Mouse (Mus musculus) frontal cortex, postnatal 25 days (tissue): ENCODE data around the gene Kyat1.

Experiments used
- DNase-seq, 2 experiments: peaks; one replicate each; pipeline ENCODE4 v3.0.0; 2022; ENCODE audit warnings: low spot score in 2 of 2

Kyat1 gene

DNA sequence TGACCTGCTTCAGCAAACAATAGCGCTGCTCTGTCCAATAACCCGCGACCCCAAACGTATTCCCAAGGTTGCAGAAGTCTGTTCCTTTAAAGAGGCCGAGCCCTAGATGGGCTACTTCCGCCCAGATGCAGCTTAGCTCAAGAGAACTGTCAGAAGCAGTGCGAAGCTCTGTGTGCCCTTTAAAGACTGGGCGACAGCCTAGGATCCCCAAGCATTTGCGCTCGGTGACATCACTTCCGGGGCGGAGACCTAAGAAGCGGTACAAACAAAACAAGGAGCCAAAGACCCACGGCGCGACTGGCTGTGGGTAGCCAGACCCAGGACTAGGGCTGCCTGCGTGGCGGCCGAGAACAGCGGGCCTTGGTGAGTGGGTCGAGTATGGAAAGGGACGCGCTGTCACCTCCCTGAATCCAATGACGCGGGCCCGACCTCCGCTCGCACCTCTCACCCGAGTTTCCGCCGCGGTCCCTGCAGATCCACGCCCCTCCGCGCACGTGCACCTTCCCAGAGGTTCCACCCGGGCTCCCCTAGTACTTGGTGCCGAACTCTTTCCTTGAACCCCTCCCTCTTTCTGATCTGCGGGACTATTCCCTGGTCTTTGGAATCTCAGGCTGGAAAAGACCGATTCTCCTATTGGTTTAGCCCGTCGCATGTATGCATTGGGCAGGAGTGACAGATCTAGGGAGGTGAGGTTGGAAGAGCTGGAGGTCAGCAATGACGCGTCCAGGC lies at the start of gene Kyat1:
Gene Kyat1, minus strand, starts transcription at position 219 of the 729 bp plus-strand sequence.
- DNase-seq = peak; percentile 79 to 85

DNA sequence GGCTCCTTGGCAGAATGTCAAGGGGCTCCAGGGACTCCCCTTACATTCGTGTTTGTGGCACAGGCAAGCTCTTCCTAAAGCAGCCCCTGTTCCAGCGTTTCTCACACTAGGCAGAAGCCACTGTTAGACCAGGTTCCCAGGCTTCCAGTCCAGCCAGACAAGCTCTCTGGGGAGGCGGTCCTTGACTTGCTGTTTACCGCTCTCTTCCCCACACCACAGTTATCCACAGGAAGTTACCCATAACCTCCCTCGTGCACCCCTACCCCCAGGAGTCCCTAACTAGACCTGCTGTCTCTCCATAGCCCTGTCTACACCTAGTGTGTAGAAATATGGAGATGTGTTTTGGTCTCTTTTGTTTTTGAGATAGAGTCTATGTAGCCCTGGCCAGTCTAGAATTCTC lies 48.2 kb upstream of the Kyat1 start:
- no peak for DNase-seq

DNA sequence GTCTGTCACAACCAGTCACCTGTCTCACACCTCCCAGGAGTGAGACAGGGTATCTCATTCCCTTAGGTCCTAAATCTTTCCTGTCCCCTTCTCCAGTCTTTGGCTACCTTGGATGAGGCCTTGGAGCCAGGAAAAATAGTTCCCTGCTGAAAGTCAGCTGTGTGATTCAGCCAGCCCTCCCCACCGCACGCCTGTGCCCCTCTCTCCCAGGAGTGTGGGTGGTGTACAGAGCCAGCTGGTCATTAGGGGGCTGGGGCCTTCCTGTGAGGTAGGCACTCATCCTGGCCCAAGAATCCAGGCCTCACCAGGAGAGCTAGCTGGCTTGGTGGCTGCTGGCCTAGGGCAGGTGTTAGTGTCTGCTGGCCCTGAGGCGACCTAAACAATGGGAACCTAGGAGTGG lies 46.9 kb upstream of the Kyat1 start:
- DNase-seq = no peak

DNA sequence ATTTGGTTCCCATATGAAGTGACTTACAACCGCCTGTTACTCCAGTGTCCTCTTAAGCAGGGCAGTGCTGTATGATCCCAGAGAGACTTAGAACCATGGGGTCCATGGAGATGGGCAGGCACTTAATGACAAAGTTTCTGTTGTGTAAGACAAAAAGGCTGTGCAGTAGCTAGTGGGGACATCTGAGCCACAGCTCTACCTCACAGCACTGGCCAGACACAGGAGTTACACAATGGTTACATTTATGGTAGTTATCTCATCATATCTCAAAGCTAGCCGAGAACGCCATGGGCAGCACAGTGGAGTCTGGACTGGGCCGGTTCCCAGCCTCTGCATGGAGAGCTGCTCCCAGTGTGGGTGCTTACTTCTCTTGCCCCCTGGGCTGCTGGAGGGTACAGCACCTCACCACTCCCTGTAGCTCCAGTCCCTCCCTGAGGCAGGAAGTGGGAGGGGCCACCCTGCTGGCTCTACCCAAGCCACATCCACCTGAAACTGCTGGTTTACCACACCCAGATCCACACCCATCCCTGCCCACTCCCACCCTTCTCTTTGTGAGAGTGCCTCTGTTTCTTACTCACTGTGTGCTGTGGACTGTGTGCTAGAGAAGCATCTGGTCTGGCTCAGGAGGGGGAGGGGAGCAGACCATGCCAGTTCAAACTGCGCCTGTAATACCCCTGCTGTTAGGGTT lies 45.9 kb upstream of the Kyat1 start:
- no peak for DNase-seq

DNA sequence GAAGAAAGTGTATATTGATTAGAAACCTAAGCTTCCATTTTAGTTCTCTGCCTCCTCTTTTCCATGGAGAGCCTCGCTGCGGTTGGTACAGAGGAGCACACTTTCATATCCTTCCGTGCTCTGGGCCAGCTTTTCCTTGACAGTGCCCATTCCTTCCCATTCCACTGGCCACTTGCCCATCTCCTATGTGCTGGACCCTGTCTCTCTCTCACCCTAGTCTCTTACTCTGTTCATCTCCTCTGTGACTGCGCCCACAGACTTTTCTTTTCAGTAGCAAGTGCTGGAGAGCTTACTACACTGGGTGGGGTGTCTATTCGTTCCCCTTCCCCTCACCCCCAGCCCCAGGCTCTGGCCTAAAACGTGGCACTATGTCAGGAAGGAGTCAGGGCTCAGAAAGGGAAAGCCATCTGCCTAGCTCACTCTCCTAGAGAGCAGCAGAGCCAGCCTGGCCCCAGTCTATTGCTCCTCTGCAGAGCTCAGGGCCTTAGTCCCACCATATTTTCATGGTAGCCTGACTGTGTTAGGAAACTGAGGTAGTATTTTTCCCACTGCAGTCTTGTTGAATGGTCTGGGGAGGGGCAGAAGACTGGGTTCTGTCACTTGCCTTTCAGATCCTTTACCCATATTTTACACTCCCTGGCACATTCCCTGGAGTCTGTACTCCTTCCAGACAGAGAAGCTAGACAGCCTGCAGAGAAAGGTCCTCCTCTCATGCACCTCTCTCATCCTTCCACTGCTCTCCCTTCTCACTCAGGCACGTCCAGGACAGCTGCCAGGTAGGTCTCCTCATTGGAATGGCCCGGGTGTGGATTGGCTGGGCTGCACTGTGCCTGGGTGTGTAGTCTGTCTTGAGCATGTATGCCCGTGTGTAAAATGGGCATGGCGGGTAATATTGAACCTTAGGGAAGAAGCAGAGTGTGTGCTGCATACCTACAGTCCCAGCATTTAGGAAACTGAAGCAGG lies 44.8 kb upstream of the Kyat1 start:
- DNase-seq = no peak

DNA sequence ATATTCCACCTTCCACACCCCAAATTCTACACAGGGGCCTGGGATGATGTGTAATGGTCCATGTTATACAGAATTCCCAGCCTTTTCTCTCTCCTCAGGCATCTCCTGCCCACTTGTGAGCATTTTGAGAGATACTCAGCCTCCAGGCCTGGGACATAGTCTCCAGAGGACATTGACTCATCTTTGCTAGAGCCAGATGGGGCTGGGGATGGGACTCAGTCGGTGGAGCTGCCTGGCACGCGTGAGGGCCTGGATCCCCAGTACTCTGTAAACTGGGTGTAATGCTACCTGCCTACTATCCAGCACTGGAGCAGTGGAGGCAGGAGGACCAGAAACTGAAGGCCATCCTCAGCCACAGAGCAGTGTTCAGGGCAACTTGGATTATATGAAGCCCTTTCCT lies 43.5 kb upstream of the Kyat1 start:
- DNase-seq = no peak

DNA sequence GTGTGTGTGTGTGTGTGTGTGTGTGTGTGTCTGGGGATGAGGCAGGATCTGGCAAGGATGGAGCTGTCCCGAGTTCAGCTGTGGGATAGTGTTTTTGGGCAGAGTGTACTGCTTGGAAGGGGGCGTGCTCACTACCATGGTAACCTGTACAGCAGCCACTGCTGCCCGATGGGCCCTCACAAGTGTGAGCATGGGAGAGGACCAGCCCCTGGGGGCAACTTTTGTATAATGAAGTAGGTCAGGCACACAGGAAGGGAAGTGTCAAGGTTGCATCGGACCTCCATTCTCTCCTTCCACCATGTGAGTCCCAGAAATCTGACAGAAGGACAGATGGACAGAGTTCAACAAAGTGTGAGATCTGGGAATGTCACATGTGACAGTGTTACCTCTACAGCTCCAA lies 42.0 kb upstream of the Kyat1 start:
- no peak for DNase-seq

DNA sequence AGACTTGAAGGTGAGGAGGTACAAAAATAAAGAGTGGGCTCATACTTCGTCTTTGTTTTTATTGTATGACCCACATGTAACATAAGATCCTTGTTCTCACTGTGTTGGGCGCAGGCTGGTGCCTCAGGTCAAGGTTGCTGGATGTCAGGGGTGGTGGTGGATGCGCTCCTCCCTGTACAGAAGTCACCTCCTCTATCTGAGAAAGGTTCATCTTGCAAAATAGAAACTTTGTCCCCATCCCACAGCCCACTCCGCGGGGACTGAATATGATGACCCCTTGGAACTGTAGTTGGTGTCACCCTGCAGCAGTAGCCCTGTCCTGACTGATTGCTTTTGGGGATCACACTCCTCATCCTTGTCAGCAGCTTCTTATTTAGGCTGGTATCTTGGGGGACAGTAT lies 41.4 kb upstream of the Kyat1 start:
- no peak for DNase-seq

DNA sequence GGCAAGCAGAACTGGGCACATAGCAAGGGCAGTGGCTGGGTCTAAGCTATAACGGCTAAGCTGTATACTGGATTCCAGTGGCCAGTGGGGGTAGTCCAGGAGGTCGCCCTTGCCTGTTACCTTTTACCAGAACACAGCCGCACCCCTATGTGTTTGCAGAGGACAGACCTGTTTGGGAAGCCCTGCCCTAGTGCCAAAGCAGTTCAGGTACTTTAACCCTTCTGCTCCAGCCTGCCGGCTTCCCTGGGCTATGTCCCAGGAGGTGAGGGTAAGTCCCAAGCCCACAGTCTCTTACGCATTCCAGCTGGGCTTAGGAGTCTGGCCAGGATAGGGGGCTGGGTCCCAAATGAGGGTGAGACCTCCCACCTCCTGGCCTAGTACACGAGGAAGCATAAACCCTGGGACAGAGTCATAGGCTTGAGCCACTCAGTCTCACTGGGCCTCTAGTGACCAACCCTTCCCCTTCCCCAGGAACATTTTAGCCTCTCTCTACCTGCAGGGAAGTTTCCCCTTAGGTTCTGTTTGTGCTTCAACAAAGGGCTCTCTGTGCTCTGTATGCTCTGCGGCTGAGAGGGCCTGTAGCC lies 39.0 kb upstream of the Kyat1 start:
- DNase-seq = no peak

DNA sequence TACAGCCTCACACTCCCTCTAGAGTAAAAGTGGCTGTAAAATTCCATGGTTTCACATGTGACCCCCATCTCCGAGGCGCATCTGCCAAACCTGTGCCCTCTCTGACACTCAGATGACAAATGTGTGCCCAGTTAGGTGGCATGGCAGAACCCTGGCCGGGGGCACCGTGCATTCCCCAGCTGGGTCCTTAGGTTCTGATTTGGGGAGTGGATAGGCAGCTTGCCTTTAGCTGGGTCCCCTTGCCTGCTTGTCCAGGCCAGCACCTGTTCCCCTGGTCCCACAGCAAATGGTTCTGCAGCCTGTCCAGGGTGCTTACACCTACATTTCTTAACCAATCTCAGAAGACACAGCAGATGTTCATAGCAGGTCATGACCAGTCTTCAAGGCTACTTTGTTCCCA lies 37.7 kb upstream of the Kyat1 start:
- no peak for DNase-seq

DNA sequence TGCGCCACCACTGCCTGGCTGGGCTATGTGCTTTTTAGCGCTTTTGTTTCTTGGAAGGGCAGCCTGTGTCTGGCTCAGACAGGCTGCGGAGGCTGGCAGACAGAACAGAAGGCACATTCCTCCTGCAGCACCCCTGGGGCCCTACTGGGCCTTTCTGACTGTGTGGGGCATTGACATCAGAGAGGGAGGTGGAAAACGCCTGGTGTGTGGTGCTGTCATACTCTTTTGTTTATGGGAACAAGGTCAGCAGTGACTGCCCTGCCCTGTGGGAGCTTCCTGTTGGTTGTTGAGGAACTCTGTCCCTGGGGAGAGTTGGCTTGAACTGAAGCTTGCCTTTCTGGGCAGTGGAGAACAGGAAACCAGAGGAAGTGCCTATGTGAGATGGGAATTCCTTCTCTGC lies 36.9 kb upstream of the Kyat1 start:
- no peak for DNase-seq

DNA sequence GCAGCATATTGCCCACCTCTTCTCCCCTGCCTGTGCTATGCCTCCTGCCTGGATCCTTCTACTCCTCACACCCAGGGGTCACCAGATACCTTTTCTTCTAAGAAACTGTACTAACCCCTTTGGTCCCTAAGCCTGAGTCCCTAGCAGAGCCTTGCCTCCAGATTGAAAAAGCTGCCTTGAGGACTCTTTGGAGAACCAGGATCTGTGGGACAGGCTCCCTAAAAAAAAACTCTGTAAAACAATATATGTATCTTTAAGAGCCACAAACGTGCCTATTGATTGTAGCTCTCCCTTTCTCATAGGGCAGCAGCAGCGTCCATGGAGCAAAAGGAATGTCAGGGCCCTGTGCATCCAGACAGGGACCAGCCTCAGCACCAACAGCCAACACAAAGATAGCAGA lies 34.6 kb upstream of the Kyat1 start, which contains the start of gene Gm28035:
Gene Gm28035, plus strand, starts transcription at position 301 of the 400 bp plus-strand sequence.
- DNase-seq = no peak

DNA sequence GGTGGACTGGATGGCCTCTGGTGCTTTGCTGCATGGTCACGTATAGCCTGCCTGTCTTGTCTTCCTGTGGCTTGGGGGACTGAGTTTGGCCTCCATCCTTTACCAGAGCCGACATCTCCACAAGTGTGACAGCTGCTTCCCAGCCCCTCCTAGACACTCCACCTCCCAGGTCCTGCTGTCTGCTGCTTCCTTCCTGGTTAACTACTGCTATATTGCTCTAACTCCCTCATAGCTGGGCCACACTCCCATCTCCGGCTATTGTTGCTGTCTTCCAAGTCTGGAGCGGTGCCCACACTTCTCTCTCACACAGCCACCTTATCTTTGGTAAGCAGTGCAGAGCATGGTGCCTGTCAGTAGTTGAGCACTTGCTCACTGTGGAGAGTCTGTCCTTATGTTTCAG lies 34.1 kb upstream of the Kyat1 start:
- no peak for DNase-seq

DNA sequence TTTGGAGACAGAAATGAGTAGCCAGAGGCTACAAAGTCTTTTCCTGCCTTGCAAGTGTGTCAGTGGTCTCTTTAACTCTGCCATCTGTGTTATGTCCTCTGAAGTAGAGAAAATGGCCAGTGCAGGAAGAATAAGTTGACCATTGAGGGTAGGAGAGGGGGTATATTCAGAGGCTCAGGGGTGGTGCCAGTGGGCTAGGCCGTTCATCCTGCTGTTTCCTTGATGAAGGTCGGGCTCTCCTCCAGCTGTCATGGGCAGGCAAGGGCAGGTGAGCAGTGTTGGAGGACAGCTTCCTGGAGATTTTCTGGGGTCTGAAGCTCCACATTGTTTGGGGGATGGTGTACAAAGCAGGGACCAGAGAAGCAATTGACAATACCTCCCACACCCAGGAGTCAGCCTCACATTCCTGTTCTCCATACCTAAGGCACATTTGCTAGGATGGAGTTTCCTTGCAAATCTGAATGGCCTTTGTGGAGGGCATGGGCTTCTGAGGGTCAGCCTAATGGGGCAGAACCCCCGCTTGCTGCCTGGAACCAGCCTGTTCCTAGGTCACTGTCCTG lies 33.3 kb upstream of the Kyat1 start:
- no peak for DNase-seq

DNA sequence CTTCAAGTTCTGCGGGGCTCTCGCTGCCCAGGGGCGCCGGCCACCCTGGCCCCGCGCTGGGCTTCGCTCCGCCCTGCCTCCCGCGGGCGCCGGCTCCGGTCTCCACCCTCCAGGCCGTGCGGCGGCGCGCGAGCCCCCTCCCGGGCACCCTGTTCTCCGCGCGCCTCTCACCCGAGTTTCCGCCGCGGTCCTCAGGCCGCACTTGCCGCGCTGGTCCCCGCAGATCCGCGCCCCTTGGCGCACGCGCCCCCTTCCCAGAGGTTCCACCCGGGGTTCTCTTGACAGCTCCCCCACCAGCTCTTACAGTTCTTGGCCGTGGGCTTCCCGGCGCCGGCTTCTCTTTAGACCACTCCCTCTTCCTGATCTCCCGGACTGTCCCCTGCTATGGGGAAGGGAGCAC lies 32.2 kb upstream of the Kyat1 start:
- peak; percentile 35 to 39 for DNase-seq

DNA sequence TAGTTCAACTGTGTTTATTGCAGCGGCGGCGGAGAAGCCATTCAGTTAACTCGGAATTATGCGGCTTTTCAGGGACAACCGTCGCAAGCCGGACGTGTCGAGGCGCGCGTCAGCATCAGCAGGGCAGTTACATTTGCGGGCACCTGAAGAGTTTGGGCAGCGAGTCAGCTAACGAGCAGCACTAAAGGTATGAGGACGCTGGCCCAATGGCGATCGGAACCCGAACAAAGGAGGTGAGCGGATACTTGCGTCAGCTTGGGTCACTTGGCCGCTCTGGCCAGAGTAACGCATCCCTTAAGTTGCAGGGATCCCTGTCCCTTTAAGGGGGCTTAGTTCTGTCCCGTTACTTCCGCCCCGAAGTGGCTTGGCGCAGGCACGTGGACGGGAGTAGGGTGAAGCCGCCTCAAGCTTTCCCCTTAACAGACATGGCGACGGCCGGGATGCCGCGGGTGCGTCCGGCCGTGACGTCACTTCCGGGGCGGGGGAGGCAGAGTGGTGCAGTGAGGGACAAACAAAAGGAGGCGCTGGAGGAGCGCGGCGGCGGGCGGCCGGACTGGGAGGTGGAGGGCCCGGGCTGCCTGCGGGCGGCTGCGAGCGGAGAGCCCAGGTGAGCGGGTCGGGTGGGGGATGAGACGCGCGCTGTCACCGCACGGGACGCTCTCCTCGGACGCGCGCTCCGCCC lies 31.7 kb upstream of the Kyat1 start, which contains the start of gene Lrrc8a:
Gene Lrrc8a, plus strand, starts transcription at position 517 of the 682 bp plus-strand sequence.
- peak; percentile 99 for DNase-seq

DNA sequence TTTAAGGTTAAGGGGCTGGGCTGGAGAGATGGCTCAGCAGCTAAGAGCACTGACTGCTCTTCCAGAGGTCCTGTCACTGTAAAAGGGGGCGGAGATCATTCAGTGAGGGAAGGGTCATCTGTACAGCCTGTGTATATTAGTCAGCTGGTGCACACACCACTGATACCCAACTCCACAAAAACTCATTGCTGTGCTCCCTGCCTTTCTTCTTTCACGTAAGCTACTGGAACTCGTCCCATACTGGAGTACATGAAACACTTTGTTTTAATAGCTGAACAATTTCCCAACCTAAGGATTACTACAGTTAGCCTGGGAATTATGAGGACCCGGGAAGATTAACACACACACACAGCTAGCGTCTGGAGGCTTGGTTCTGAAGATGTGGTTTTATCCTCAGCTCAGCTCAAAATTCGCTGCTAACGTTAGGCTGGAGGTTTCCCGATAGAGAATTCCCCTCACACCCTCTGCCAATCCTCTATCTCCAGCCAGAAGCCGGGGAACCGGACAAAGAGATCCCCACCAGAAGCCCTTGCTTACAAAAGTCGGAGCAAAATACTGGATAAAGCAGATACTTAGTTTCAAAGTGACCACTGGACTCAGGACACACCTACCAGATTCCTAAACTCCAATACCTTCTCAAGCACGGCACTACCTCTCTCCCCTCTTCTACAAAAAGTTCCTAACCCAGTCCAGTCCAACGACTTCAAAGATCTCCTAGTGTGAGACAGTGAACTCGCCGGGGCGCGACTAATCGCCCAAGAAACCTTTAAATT lies 31.0 kb upstream of the Kyat1 start:
- no peak for DNase-seq

DNA sequence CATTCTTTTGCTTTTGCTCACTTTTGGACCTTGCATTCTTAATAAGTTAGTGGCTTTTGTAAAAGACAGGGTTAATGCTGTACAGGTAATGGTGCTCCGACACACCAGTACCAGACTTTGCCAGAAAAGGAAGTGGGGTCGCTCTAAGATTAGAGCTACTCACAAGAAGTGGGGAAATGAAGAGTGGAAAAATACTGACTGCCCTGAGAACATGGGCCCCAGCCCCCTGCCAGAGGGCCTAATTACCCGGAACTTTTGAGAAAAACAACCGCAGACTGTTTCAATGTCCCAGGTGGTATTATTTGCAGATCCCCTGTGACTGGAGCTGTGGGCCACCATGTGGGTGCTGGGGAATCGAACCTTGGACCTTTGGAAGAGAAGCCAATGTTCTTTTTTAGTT lies 29.9 kb upstream of the Kyat1 start:
- DNase-seq = no peak

DNA sequence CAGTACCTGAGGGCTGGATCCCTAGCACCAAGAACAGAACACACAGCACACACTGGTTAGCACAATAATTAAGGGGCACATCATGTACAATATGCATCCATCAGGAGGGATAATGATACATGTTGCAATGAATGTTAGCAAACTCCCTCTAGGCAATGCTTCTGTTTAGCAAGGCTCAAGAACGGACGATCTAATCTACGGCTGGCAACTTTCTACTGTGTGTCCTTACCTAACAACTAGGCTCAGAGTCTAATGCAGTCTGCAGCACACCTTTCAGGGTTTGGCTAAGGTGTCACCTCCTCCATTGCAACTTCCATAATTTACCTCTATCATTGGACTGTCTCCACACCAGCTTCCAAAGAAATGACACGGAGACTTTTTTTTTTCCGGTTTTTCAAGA lies 10.6 kb upstream of the Kyat1 start:
- no peak for DNase-seq

DNA sequence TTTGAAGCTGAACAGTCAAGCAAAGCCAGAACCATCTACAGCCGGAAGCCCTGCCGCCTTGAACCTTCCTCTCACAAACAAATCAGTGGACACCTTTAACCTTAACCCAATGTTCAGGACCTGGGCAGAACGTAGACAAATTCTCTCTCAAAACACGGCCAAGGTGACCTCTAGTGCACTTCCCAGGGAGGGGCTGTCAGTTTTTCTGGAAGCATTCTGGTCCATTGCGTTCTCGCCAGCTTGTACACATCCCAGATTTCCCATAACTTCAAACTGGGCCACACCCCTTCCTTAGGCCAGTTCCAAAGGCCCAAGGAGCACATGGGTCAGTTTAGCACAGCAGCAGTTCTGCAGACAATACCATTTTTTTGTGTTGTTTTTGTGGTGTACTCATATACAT lies 9.8 kb upstream of the Kyat1 start:
- no peak for DNase-seq
